Mouse (Mus musculus) heart, postnatal 10 days (tissue): Measurements from ENCODE around the gene Anxa4. TPM values are rescaled to one million over a fixed set of nuclear protein-coding genes. Genes with fewer than 3 reads are reported as not detected.

ENCODE experiments used
- DNase-seq, 2 experiments: peaks; one replicate each; pipeline ENCODE4 v3.0.0; 2021
- intact Hi-C: fragments of 180-260 bp; cut with DNase I; formaldehyde crosslinking; loops from one replicate; pipeline ENCODE4 v1.15.1; 2025
- total RNA-seq, 2 experiments: library from RNA; stranded (reverse); gene quantifications; 2 replicates each; pipeline ENCODE4 v1.2.3; 2021

Gene Anxa4
- total RNA-seq, 2 experiments from 2014 or later, result 38.5 to 39.6 TPM

DNA sequence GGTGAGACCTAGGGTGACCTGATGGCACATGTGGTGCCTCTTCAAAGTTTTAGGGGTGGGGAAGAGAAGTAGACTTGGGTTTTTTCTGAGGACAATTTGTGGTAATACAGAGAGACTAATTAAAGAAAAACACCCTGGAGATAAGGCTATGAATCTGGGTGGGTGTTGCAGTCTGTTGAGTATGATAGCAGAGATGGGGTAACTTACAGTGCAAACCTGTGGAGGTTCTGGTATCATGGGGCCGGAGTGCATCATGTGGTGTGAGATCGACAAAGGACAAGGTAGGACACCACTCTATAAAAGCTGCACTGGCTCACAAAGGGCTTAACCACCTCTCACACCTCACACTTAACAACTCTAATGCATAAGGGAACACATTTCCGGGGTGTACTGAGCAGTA lies 103.7 kb downstream of the Anxa4 start:
- no peak for DNase-seq
- intact Hi-C loops, result no loop called here

DNA sequence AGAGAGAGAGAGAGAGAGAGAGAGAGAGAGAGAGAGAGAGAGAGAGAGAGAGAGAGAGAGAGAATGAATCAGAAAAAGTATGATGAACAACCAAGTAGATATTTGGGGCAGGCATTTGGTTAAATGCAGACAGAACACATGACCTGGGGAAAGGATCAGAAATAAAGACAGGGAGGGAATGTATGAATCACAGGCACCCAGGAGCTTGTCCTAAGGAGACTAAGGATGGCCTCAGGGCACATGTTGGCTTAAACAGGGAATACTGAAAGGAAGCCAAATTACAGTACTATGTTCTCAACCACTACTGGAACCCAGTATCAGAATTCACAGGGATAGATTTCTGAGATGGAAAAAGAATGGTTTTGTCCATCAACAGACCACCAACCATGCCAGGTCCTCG lies 106.4 kb downstream of the Anxa4 start:
- intact Hi-C loops, result no loop called here
- DNase-seq, result no peak

Other genes starting within 250 kb of the Anxa4 start
- under 1 TPM in 1 of 2 experiments, not detected in 1; 0.22 TPM for gene Asprv1, start 165.4 kb downstream of the Anxa4 start, total RNA-seq
- 1 to 10 TPM; 5.7 to 7.3 TPM for gene Mxd1, start 124.4 kb downstream of the Anxa4 start, total RNA-seq
- gene Snrnp27, start 109.1 kb downstream of the Anxa4 start, total RNA-seq, result 10 to 100 TPM; 45.9 to 47.1 TPM
- 1 to 10 TPM; 7.8 to 8.8 TPM for gene Gmcl1, start 60.2 kb downstream of the Anxa4 start, total RNA-seq
- 100 to 1,000 TPM in 1 of 2 experiments, 10 to 100 TPM in 1; 95.7 to 103 TPM for gene Aak1, start 55.9 kb upstream of the Anxa4 start, total RNA-seq
- 10 to 100 TPM; 72.8 to 77.8 TPM for gene Nfu1, start 215.7 kb upstream of the Anxa4 start, total RNA-seq
- gene Gfpt1, start 249.3 kb upstream of the Anxa4 start, total RNA-seq, result 10 to 100 TPM; 18.2 to 19.6 TPM